9 mouse cellular contexts compared by ENCODE assay signal in the genomic region with DNA sequence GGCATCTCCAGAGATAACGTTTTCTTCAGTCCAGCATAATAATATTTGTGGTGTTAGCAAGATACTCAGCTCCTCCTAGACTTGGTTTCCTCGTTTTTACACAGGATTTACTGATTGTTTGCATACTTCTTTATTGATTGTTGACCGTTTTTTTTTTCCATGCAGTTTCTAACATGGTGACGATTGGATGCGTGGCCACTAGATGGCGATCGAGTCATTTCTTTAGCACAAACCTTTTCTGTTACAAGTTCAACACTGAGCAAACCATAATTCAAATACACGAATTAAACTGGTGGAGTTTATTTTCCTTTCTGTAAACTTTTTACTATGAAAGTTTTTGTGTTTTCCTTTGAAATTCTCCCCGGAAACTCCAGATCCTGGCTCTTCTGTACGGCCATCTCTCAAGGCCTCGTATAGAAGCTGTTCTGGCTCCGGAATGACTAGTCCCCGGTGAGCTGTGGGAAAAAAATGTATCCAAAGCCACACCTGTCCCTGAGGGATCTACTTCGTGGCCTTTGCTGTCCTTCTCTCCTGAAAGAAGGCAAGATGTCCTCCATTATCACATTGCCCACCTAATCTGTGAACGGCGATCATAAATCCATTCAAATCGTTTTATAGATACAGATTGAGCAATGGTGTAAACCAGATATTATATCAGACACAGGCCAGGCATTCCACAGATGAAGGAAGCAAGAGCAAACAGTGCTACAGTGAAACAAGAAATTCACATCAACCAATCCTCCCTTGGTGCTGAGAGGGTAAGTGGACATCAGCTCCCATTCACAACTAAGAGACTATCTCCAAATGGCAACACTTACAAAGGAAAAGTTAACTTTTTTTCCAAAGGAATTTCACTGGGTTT. TPM values are rescaled to one million over a fixed set of nuclear protein-coding genes. Genes with fewer than 3 reads are reported as not detected.
DNase-seq lines count a peak whose midpoint lies in the region; ATAC-seq and TF ChIP-seq lines count a peak whose summit lies in the region.
"Had no signal": no experiment of that assay in that cellular context is flagged by ENCODE, and none has a peak within 500 bp of the region (broad histone marks: within the 10 kb centered on the region; RNA-seq: fewer than 3 reads in every experiment).

No protein-coding gene starts in this region.

- H3K4me2 ChIP-seq in lung, postnatal 0 days (replicated peaks; ENCODE audit: low read depth, low read length) = no peak overlapping the region

- peak; percentile 92 for ATAC-seq in CD4-positive, CD25-positive, alpha-beta regulatory T cell, adult 4 months
- ATAC-seq in lung, postnatal 0 days = peak; percentile 49; the same call in 1 of the 2 replicates

- no peaks in the 10 kb centered on the region for H3K4me1 ChIP-seq in lung, postnatal 0 days (ENCODE audit: insufficient read depth, low read depth, low read length)

- H3K4me3 ChIP-seq in lung, postnatal 0 days (ENCODE audit: low read depth, low read length) = no peak overlapping the region

- no peaks in the 10 kb centered on the region for H3K9me3 ChIP-seq in lung, postnatal 0 days (ENCODE audit: low read length)

- DNase-seq in NIH3T3 (ENCODE audit: low read depth) = peak; percentile 92
- peak; percentile 71 for DNase-seq in cerebellum, adult 9-10 months
- peak; percentile 31 to 42 for DNase-seq in gastrocnemius, adult 8-10 months (ENCODE audit: low spot score in 2 of 2)
- peak; percentile 63 to 89 for DNase-seq in kidney, postnatal 25 days
- peak; percentile 82 for DNase-seq in lung, postnatal 0 days (ENCODE audit: low spot score)
- DNase-seq in right cerebral cortex, adult 2 months (ENCODE audit: low spot score in 2 of 2) = peak; percentile 79 to 82
- DNase-seq in urinary bladder, postnatal 36 days (ENCODE audit: low spot score in 2 of 2) = peak; percentile 26 to 60

- peak; percentile 88 for TF ChIP-seq CTCF in lung, postnatal 0 days (IDR thresholded peaks at IDR 0.05)

- no peaks in the 10 kb centered on the region for H3K27me3 ChIP-seq in lung, postnatal 0 days (replicated peaks; ENCODE audit: insufficient read depth, low read length)

- WGBS in lung, postnatal 0 days = 25% methylated on average over 17 of the region's 17 CpGs

- H3K36me3 ChIP-seq in lung, postnatal 0 days (ENCODE audit: insufficient read depth, low read length) = no peaks in the 10 kb centered on the region

- no peak overlapping the region for H3K27ac ChIP-seq in lung, postnatal 0 days (ENCODE audit: low read length)

- H3K9ac ChIP-seq in lung, postnatal 0 days (replicated peaks; ENCODE audit: low read depth) = no peak overlapping the region

- no peak for TF ChIP-seq EP300 in lung, postnatal 0 days (IDR thresholded peaks at IDR 0.05)

RNA-seq across cellular contexts. Expression of a gene that starts 12.3 kb away (rescaled TPM):
- polyA plus RNA-seq in CD4-positive, CD25-positive, alpha-beta regulatory T cell, adult 4 months (2017; shearing (Covaris generic)) = not detected
- total RNA-seq in gastrocnemius, adult 8-10 months (2022) = not detected
- not detected in 2 replicates for polyA plus RNA-seq in lung, postnatal 0 days (2015; fragmentation: Nextera tagmentation; extraction: Ambion mirVana)
- total RNA-seq: left cerebral cortex, adult 8-10 months had no signal

RNA-seq across cellular contexts. Expression of a gene that starts 18.3 kb away (rescaled TPM):
- 1 to 10 TPM; 4.9 to 7.9 TPM for polyA plus RNA-seq in CD4-positive, CD25-positive, alpha-beta regulatory T cell, adult 4 months (2017; shearing (Covaris generic))
- total RNA-seq in gastrocnemius, adult 8-10 months (2022) = 10 to 100 TPM; 36.8 to 57.2 (median 41.2) TPM
- 94.8 and 105 TPM in 2 replicates for polyA plus RNA-seq in lung, postnatal 0 days (2015; fragmentation: Nextera tagmentation; extraction: Ambion mirVana)

RNA-seq across cellular contexts. Expression of a gene that starts 34.3 kb away (rescaled TPM):
- polyA plus RNA-seq in CD4-positive, CD25-positive, alpha-beta regulatory T cell, adult 4 months (2017; shearing (Covaris generic)) = not detected
- not detected for total RNA-seq in gastrocnemius, adult 8-10 months (2022)
- polyA plus RNA-seq in lung, postnatal 0 days (2015; fragmentation: Nextera tagmentation; extraction: Ambion mirVana) = 22.9 and 26.5 TPM in 2 replicates
- total RNA-seq: left cerebral cortex, adult 8-10 months had no signal

RNA-seq across cellular contexts. Expression of a gene that starts 37.3 kb away (rescaled TPM):
- polyA plus RNA-seq in CD4-positive, CD25-positive, alpha-beta regulatory T cell, adult 4 months (2017; shearing (Covaris generic)) = 10 to 100 TPM; 46.4 to 72.8 TPM
- total RNA-seq in gastrocnemius, adult 8-10 months (2022) = 1 to 10 TPM; 3.3 to 5.8 (median 4.2) TPM
- polyA plus RNA-seq in lung, postnatal 0 days (2015; fragmentation: Nextera tagmentation; extraction: Ambion mirVana) = 29.0 and 33.1 TPM in 2 replicates

RNA-seq across cellular contexts. Expression of a gene that starts 59.0 kb away (rescaled TPM):
- not detected for polyA plus RNA-seq in CD4-positive, CD25-positive, alpha-beta regulatory T cell, adult 4 months (2017; shearing (Covaris generic))
- 100 to 1,000 TPM; 145 to 180 (median 166) TPM for total RNA-seq in gastrocnemius, adult 8-10 months (2022)
- 0.05 TPM in 1 of 2 replicates, not detected in the other for polyA plus RNA-seq in lung, postnatal 0 days (2015; fragmentation: Nextera tagmentation; extraction: Ambion mirVana)

Comparison
In these comparisons a context has a peak if more than half of its experiments do, and no peak if none do; other contexts are left out.
1. DNase-seq: peak in every context shown above with its lines; median percentile 92 in NIH3T3; 82 in lung, postnatal 0 days; 80 in right cerebral cortex, adult 2 months; 76 in kidney, postnatal 25 days; 71 in cerebellum, adult 9-10 months; 43 in urinary bladder, postnatal 36 days; 36 in gastrocnemius, adult 8-10 months.
2. RNA of a gene that starts 18.3 kb away (polyA plus RNA-seq): 94.8 to 105 TPM in lung, postnatal 0 days; 4.9 to 7.9 TPM in CD4-positive, CD25-positive, alpha-beta regulatory T cell, adult 4 months; every median in the first group is over 10 times any median in the second.
3. RNA of a gene that starts 34.3 kb away (polyA plus RNA-seq): 22.9 to 26.5 TPM in lung, postnatal 0 days; not detected in CD4-positive, CD25-positive, alpha-beta regulatory T cell, adult 4 months; every median in the first group is over 10 times any median in the second.